Mouse (Mus musculus) pancreas, adult 10 weeks (tissue): ENCODE data around the gene Clec3b. TPM values are rescaled to one million over a fixed set of nuclear protein-coding genes. Genes with fewer than 3 reads are reported as not detected.

Experiments
- polyA plus RNA-seq: library from polyadenylated mRNA; stranded (reverse); fragments of 350-450 nt; fragmentation: Illumina TruSeq; extraction: RNeasy Lipid Tissue Mini Kit (QIAGEN cat#74804); gene quantifications from one replicate; pipeline ENCODE4 v1.2.3, GENCODE M21; 2015; ENCODE audit warnings: low read depth, low replicate concordance; ENCODE audit not compliant: insufficient read depth

Clec3b gene
- polyA plus RNA-seq, result 71.5 TPM

GRCm38 (mm10) chr9:123150241-123151020 lies at the start of gene Clec3b:
TSS of gene Clec3b (plus strand) at chr9:123150946.

GRCm38 (mm10) chr9:123112805-123113521 lies 37.8 kb upstream of the Clec3b start, which contains the start of the genes Zdhhc3 and Exosc7:
TSS of gene Zdhhc3 (minus strand) at chr9:123113205.
TSS of gene Exosc7 (plus strand) at chr9:123113215.

Other genes starting within 250 kb of the Clec3b start
- 1.5 TPM for gene Zfp105, start 227.9 kb upstream of the Clec3b start, polyA plus RNA-seq
- 5.9 TPM for gene 1110059G10Rik, start 199.9 kb upstream of the Clec3b start, polyA plus RNA-seq
- gene Kif15, start 199.9 kb upstream of the Clec3b start, polyA plus RNA-seq, result not detected
- 9.6 TPM for gene Tmem42, start 129.6 kb upstream of the Clec3b start, polyA plus RNA-seq
- 1.9 TPM for gene Tgm4, start 116.2 kb upstream of the Clec3b start, polyA plus RNA-seq
- 9.0 TPM for gene Zdhhc3, start 37.7 kb upstream of the Clec3b start, polyA plus RNA-seq
- 16.4 TPM for gene Exosc7, start 37.7 kb upstream of the Clec3b start, polyA plus RNA-seq
- 4.1 TPM for gene Cdcp1, start 65.1 kb downstream of the Clec3b start, polyA plus RNA-seq
- gene Tmem158, start 109.8 kb downstream of the Clec3b start, polyA plus RNA-seq, result 1.8 TPM
- 33,747 TPM for gene Lars2, start 216.0 kb downstream of the Clec3b start, polyA plus RNA-seq